Mouse (Mus musculus): ENCODE data around the gene St6galnac4. TPM values are rescaled to one million over a fixed set of nuclear protein-coding genes. Genes with fewer than 3 reads are reported as not detected.
A peak's percentile ranks its signal among the peaks of the same experiment; 100 is the strongest.

The St6galnac4 gene
- polyA plus RNA-seq, 1 experiment: 26.9 TPM

DNA sequence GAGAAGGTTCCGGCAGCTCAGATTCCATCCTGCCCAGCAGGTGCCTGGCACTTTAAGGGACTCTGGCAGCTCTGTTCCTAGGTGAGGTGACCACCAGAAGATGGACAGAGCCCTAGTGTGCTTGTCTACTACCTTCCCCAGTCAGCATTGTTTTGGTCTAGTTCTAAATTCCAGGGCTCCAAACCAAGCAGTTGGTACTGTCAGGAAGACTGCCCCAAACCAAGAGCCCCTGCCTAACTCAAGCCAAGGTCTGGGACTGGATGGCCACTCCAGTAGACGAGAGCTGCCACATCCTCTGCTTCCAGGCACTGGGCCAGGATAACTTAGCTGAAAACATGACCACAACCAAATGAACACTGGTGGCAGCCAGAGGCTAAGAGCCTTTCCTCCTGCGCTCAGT, 18.0 kb upstream of the St6galnac4 start:
- no peak for TF ChIP-seq POLR2A (IDR thresholded peaks at IDR 0.05; ENCODE audit: borderline replicate concordance, low read depth, low read length)
- no peak for TF ChIP-seq CTCF (IDR thresholded peaks at IDR 0.05; ENCODE audit: low read depth, low read length)
- peaks cover 12% of the 10 kb centered on the region for H3K4me1 ChIP-seq (ENCODE audit: control insufficient read depth, insufficient read depth, low read length)

DNA sequence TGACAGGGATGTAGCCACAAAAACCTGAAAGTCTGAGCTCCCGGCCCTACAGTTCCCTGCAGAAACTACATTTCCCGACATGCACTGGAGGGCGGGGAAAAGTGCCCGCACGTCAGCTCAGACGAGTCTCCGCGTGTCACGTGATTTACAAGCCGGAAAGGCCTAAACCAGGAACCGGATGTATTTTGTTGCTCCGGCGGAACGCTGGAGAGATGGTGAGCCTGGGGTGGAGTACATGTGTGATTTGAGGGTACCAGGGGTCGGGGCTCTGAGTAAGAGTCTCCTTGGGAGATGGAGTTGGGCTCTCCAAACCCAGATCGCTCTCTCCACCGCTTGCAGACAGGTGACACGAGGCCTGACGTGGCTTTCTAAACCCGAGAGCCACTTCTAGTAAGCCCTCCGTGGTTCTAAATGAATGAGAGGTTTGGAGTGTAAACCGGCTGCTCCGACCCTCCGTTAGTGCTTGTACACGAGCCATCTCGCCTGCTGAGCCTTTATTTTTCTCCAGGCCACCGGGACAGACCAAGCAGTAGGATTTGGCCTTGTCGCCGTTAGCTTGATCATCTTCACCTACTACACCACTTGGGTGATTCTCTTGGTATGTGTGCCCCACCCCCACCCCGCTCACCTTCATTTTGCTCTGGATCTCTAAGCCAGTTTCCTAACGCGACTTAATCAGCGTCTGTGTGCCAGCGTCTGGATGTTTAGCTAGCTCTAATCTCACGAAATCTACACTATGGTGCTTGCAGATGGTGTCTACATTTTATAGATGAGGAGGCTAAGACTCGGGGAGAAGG, 16.0 kb upstream of the St6galnac4 start, which contains the start of gene Dpm2:
Dpm2 (plus strand) TSS at position 161 of the 797 bp plus-strand sequence.
- TF ChIP-seq CTCF (IDR thresholded peaks at IDR 0.05; ENCODE audit: low read depth, low read length): no peak; the same call in 1 of the 2 replicates
- TF ChIP-seq POLR2A (IDR thresholded peaks at IDR 0.05; ENCODE audit: borderline replicate concordance, low read depth, low read length): peak; percentile 97
- peaks cover 19% of the 10 kb centered on the region for H3K4me1 ChIP-seq (ENCODE audit: control insufficient read depth, insufficient read depth, low read length)
- H3K4me3 ChIP-seq (ENCODE audit: insufficient read depth, low read length): peak within 1 kb of the TSS; percentile 87

More for the DNA sequence above, 18.0 kb upstream of the St6galnac4 start:
- Histone ChIP-seq H3K27ac (ENCODE audit: insufficient read depth, low read depth, low read length) (no peak overlapping the region), H3K4me3 (ENCODE audit: insufficient read depth, low read length) (no peak overlapping the region)

GRCm38 (mm10) chr2:32572196-32572595, 14.7 kb upstream of the St6galnac4 start:
- TF ChIP-seq CTCF (IDR thresholded peaks at IDR 0.05; ENCODE audit: low read depth, low read length) (no peak), POLR2A (IDR thresholded peaks at IDR 0.05; ENCODE audit: borderline replicate concordance, low read depth, low read length) (no peak)

More for the DNA sequence above, 16.0 kb upstream of the St6galnac4 start, which contains the start of gene Dpm2:
- peak within 1 kb of the TSS; percentile 34 for H3K27ac ChIP-seq (ENCODE audit: insufficient read depth, low read depth, low read length)

GRCm38 (mm10) chr2:32574497-32574896, 12.4 kb upstream of the St6galnac4 start, which contains the start of gene Pip5kl1:
TSS of gene Pip5kl1 (plus strand) at chr2:32574797.
- H3K4me1 ChIP-seq (ENCODE audit: control insufficient read depth, insufficient read depth, low read length): peaks cover 17% of the 10 kb centered on the region
- no peak within 1 kb of the TSS for H3K4me3 ChIP-seq (ENCODE audit: insufficient read depth, low read length)
- TF ChIP-seq CTCF (IDR thresholded peaks at IDR 0.05; ENCODE audit: low read depth, low read length) (no peak), POLR2A (IDR thresholded peaks at IDR 0.05; ENCODE audit: borderline replicate concordance, low read depth, low read length) (no peak)
- H3K27ac ChIP-seq (ENCODE audit: insufficient read depth, low read depth, low read length): no peak within 1 kb of the TSS

More at GRCm38 (mm10) chr2:32572196-32572595, 14.7 kb upstream of the St6galnac4 start:
- Histone ChIP-seq H3K4me3 (ENCODE audit: insufficient read depth, low read length) (no peak overlapping the region), H3K4me1 (ENCODE audit: control insufficient read depth, insufficient read depth, low read length) (peaks cover 19% of the 10 kb centered on the region), H3K27ac (ENCODE audit: insufficient read depth, low read depth, low read length) (no peak overlapping the region)

GRCm38 (mm10) chr2:32574901-32575585, 11.9 kb upstream of the St6galnac4 start:
- Histone ChIP-seq H3K4me1 (ENCODE audit: control insufficient read depth, insufficient read depth, low read length) (peaks cover 17% of the 10 kb centered on the region), H3K27ac (ENCODE audit: insufficient read depth, low read depth, low read length) (no peak overlapping the region), H3K4me3 (ENCODE audit: insufficient read depth, low read length) (no peak overlapping the region)
- TF ChIP-seq POLR2A (IDR thresholded peaks at IDR 0.05; ENCODE audit: borderline replicate concordance, low read depth, low read length) (no peak), CTCF (IDR thresholded peaks at IDR 0.05; ENCODE audit: low read depth, low read length) (no peak)

GRCm38 (mm10) chr2:32575586-32576160, 11.2 kb upstream of the St6galnac4 start, which contains the start of gene 9430097D07Rik:
TSS of gene 9430097D07Rik (minus strand) at chr2:32575684.
- H3K4me1 ChIP-seq (ENCODE audit: control insufficient read depth, insufficient read depth, low read length): peaks cover 17% of the 10 kb centered on the region
- H3K27ac ChIP-seq (ENCODE audit: insufficient read depth, low read depth, low read length): no peak within 1 kb of the TSS
- TF ChIP-seq CTCF (IDR thresholded peaks at IDR 0.05; ENCODE audit: low read depth, low read length) (no peak), POLR2A (IDR thresholded peaks at IDR 0.05; ENCODE audit: borderline replicate concordance, low read depth, low read length) (no peak)
- H3K4me3 ChIP-seq (ENCODE audit: insufficient read depth, low read length): no peak within 1 kb of the TSS

DNA sequence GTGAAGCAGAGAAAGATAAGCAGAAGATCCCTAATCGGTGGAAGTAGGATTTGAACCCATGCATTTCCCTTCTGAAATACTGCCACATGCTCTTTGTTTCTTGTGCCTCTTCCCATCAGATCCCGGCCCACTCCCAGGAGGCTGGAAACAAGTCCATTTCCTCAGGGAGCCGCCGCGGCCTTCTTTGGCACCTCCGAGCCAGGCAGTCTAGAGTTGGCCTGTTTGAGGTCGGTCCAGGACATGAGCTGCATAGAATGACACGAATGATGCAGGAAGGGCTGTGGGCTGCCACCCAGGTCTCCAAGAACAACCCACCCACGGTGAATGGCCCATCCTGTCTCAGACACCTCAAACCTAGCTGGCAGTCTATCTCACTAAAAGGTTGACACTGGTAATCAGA, 10.4 kb upstream of the St6galnac4 start:
- TF ChIP-seq POLR2A (IDR thresholded peaks at IDR 0.05; ENCODE audit: borderline replicate concordance, low read depth, low read length): no peak
- no peak for TF ChIP-seq CTCF (IDR thresholded peaks at IDR 0.05; ENCODE audit: low read depth, low read length)

GRCm38 (mm10) chr2:32578146-32579046, 8.5 kb upstream of the St6galnac4 start:
- no peak for TF ChIP-seq POLR2A (IDR thresholded peaks at IDR 0.05; ENCODE audit: borderline replicate concordance, low read depth, low read length)
- no peak for TF ChIP-seq CTCF (IDR thresholded peaks at IDR 0.05; ENCODE audit: low read depth, low read length)
- H3K27ac ChIP-seq (ENCODE audit: insufficient read depth, low read depth, low read length): no peak overlapping the region

More for the DNA sequence above, 10.4 kb upstream of the St6galnac4 start:
- Histone ChIP-seq H3K27ac (ENCODE audit: insufficient read depth, low read depth, low read length) (no peak overlapping the region), H3K4me3 (ENCODE audit: insufficient read depth, low read length) (no peak overlapping the region), H3K4me1 (ENCODE audit: control insufficient read depth, insufficient read depth, low read length) (peaks cover 17% of the 10 kb centered on the region)

More at GRCm38 (mm10) chr2:32578146-32579046, 8.5 kb upstream of the St6galnac4 start:
- Histone ChIP-seq H3K4me3 (ENCODE audit: insufficient read depth, low read length) (no peak overlapping the region), H3K4me1 (ENCODE audit: control insufficient read depth, insufficient read depth, low read length) (peaks cover 7% of the 10 kb centered on the region)

Data from bone marrow macrophage, adult 2 months (primary cell).